Mouse (Mus musculus) hindbrain, embryonic 10.5 days (tissue): Measurements from ENCODE around the gene Pnpla6. TPM values are rescaled to one million over a fixed set of nuclear protein-coding genes. Genes with fewer than 3 reads are reported as not detected.

Source experiments
- DNase-seq: peaks from one replicate; pipeline ENCODE4 v3.0.0-alpha.2; 2017; ENCODE audit warnings: low spot score
- H3K27ac ChIP-seq: fragments of 300-500 bp; sonication (generic); 2 replicates; pipeline ENCODE4 v1.5.1; 2016; ENCODE audit warnings: mild to moderate bottlenecking, moderate library complexity
- H3K27me3 ChIP-seq: fragments of 300-500 bp; sonication (generic); 2 replicates; pipeline ENCODE4 v1.6.1; 2016; ENCODE audit warnings: mild to moderate bottlenecking; ENCODE audit not compliant: poor library complexity, insufficient read depth, severe bottlenecking
- H3K36me3 ChIP-seq: fragments of 300-500 bp; sonication (generic); 2 replicates; pipeline ENCODE4 v1.6.1; 2016; ENCODE audit warnings: mild to moderate bottlenecking, moderate library complexity
- H3K4me1 ChIP-seq: fragments of 300-500 bp; sonication (generic); replicated peaks from 2 replicates; pipeline ENCODE4 v1.6.1; 2016; ENCODE audit warnings: mild to moderate bottlenecking
- H3K4me3 ChIP-seq: fragments of 300-500 bp; sonication (generic); 2 replicates; pipeline ENCODE4 v1.5.1; 2016; ENCODE audit warnings: mild to moderate bottlenecking, moderate library complexity
- H3K9me3 ChIP-seq: fragments of 300-500 bp; sonication (generic); 2 replicates; pipeline ENCODE4 v1.6.1; 2016; ENCODE audit warnings: mild to moderate bottlenecking, moderate library complexity
- WGBS: fragments of 180-500 bp; shearing (Covaris S2); methylation state at CpG from one replicate; pipeline ENCODE4 v1.1.7; 2016; 5-methylcytosine and 5-hydroxymethylcytosine counted together
- polyA plus RNA-seq: library from polyadenylated mRNA; unstranded; fragments of >200 nt; fragmentation: Nextera tagmentation; extraction: Ambion mirVana; gene quantifications from 2 replicates; pipeline ENCODE4 v1.2.1, GENCODE M21; 2016

Gene Pnpla6
- polyA plus RNA-seq, result 22.4 and 23.1 TPM in 2 replicates

GRCm38 (mm10) chr8:3515260-3515671, at the start of gene Pnpla6:
Pnpla6 (plus strand) TSS chr8:3515384.
- WGBS, result under 1% methylated on average over 25 of the region's 25 CpGs
- Histone ChIP-seq H3K27ac (peak within 1 kb of the TSS; percentile 80), H3K4me1 (peaks cover 27% of the 10 kb centered on the region), H3K4me3 (peak within 1 kb of the TSS; percentile 66), H3K9me3 (no peaks in the 10 kb centered on the region), H3K36me3 (peaks cover 41% of the 10 kb centered on the region), H3K27me3 (no peaks in the 10 kb centered on the region)
- DNase-seq, result peak; percentile 87

- no peaks in the 10 kb centered on the region for H3K9me3 ChIP-seq
- H3K4me1 ChIP-seq, result peaks cover 11% of the 10 kb centered on the region
- DNase-seq, result peak; percentile 98
- no peaks in the 10 kb centered on the region for H3K27me3 ChIP-seq
- peak within 1 kb of the TSS; percentile 56 for H3K4me3 ChIP-seq
- peak within 1 kb of the TSS; percentile 96 for H3K27ac ChIP-seq
- WGBS, result 8% methylated on average over 32 of the region's 32 CpGs
- H3K36me3 ChIP-seq, result no peaks in the 10 kb centered on the region
Measured at GRCm38 (mm10) chr8:3467006-3467885, 47.9 kb upstream of the Pnpla6 start, which contains the start of gene Pex11g. Pex11g (minus strand) TSS chr8:3467680.

- 54% methylated on average over 9 of the region's 9 CpGs for WGBS
- Histone ChIP-seq H3K36me3 (no peaks in the 10 kb centered on the region), H3K9me3 (no peaks in the 10 kb centered on the region), H3K4me3 (peak overlapping the region; percentile 56), H3K27ac (peak overlapping the region; percentile 96), H3K27me3 (no peaks in the 10 kb centered on the region), H3K4me1 (peaks cover 11% of the 10 kb centered on the region)
- DNase-seq, result peak; percentile 8
Measured at GRCm38 (mm10) chr8:3467886-3468545, 47.2 kb upstream of the Pnpla6 start.

GRCm38 (mm10) chr8:3468838-3469237, 46.3 kb upstream of the Pnpla6 start:
- Histone ChIP-seq H3K27ac (peak overlapping the region; percentile 96), H3K9me3 (no peaks in the 10 kb centered on the region), H3K36me3 (no peaks in the 10 kb centered on the region), H3K4me3 (no peak overlapping the region), H3K27me3 (no peaks in the 10 kb centered on the region), H3K4me1 (peaks cover 11% of the 10 kb centered on the region)
- WGBS, result 86% methylated on average over 1 of the region's 1 CpGs
- DNase-seq, result no peak

GRCm38 (mm10) chr8:3470562-3470961, 44.6 kb upstream of the Pnpla6 start, which contains the start of gene Tex45:
Tex45 (plus strand) TSS chr8:3470862.
- Histone ChIP-seq H3K4me3 (no peak within 1 kb of the TSS), H3K4me1 (peaks cover 11% of the 10 kb centered on the region), H3K27ac (no peak within 1 kb of the TSS), H3K9me3 (no peaks in the 10 kb centered on the region), H3K27me3 (peaks cover 5% of the 10 kb centered on the region), H3K36me3 (no peaks in the 10 kb centered on the region)
- no peak for DNase-seq

- WGBS, result 35% methylated on average over 37 of the region's 37 CpGs
- peak; percentile 20 for DNase-seq
- H3K4me3 ChIP-seq, result peak overlapping the region; percentile 43
- H3K27me3 ChIP-seq, result peaks cover 26% of the 10 kb centered on the region
- no peaks in the 10 kb centered on the region for H3K36me3 ChIP-seq
- no peaks in the 10 kb centered on the region for H3K9me3 ChIP-seq
- peaks cover 6% of the 10 kb centered on the region; the same call in 1 of the 2 replicates for H3K4me1 ChIP-seq
- peak overlapping the region; percentile 50; the same call in 1 of the 2 replicates for H3K27ac ChIP-seq
Measured at GRCm38 (mm10) chr8:3475715-3476429, 39.3 kb upstream of the Pnpla6 start.

GRCm38 (mm10) chr8:3480221-3480785, 34.9 kb upstream of the Pnpla6 start:
- Histone ChIP-seq H3K4me1 (peaks cover 6% of the 10 kb centered on the region; the same call in 1 of the 2 replicates), H3K9me3 (no peaks in the 10 kb centered on the region), H3K36me3 (no peaks in the 10 kb centered on the region), H3K4me3 (no peak overlapping the region), H3K27ac (no peak overlapping the region), H3K27me3 (peaks cover 24% of the 10 kb centered on the region)
- DNase-seq, result no peak
- WGBS, result 80% methylated on average over 4 of the region's 4 CpGs

- Histone ChIP-seq H3K27me3 (peaks cover 11% of the 10 kb centered on the region), H3K4me3 (no peak overlapping the region), H3K36me3 (no peaks in the 10 kb centered on the region), H3K27ac (no peak overlapping the region), H3K9me3 (no peaks in the 10 kb centered on the region), H3K4me1 (no peaks in the 10 kb centered on the region)
- WGBS, result 70% methylated on average over 5 of the region's 5 CpGs
- no peak for DNase-seq
Measured at GRCm38 (mm10) chr8:3481605-3482004, 33.6 kb upstream of the Pnpla6 start.

- Histone ChIP-seq H3K36me3 (no peaks in the 10 kb centered on the region), H3K27me3 (peaks cover 6% of the 10 kb centered on the region; the same call in 1 of the 2 replicates), H3K27ac (no peak overlapping the region), H3K4me3 (no peak overlapping the region), H3K9me3 (no peaks in the 10 kb centered on the region; the same call in 1 of the 2 replicates), H3K4me1 (no peaks in the 10 kb centered on the region)
- WGBS, result 91% methylated on average over 22 of the region's 22 CpGs
- no peak for DNase-seq
Measured at GRCm38 (mm10) chr8:3482240-3482740, 32.9 kb upstream of the Pnpla6 start.

GRCm38 (mm10) chr8:3483546-3483945, 31.6 kb upstream of the Pnpla6 start:
- no peak overlapping the region for H3K4me3 ChIP-seq
- no peaks in the 10 kb centered on the region; the same call in 1 of the 2 replicates for H3K9me3 ChIP-seq
- 83% methylated on average over 7 of the region's 7 CpGs for WGBS
- H3K27me3 ChIP-seq, result no peaks in the 10 kb centered on the region
- no peak overlapping the region for H3K27ac ChIP-seq
- no peaks in the 10 kb centered on the region for H3K4me1 ChIP-seq
- no peak for DNase-seq
- no peaks in the 10 kb centered on the region for H3K36me3 ChIP-seq

GRCm38 (mm10) chr8:3485192-3485591, 30.0 kb upstream of the Pnpla6 start:
- no peaks in the 10 kb centered on the region for H3K27me3 ChIP-seq
- no peak for DNase-seq
- 23% methylated on average over 5 of the region's 5 CpGs for WGBS

More at GRCm38 (mm10) chr8:3485192-3485591, 30.0 kb upstream of the Pnpla6 start:
- H3K9me3 ChIP-seq, result no peaks in the 10 kb centered on the region; the same call in 1 of the 2 replicates
- no peak overlapping the region for H3K27ac ChIP-seq
- H3K4me1 ChIP-seq, result no peaks in the 10 kb centered on the region
- H3K4me3 ChIP-seq, result no peak overlapping the region
- no peaks in the 10 kb centered on the region for H3K36me3 ChIP-seq
